In genomic region chr17:34626773-34627092, GRCm38 (mm10) we compare ENCODE assay signal across 8 mouse cellular contexts. TPM values are rescaled to one million over a fixed set of nuclear protein-coding genes. Genes with fewer than 3 reads are reported as not detected.
DNase-seq lines count a peak whose midpoint lies in the region; ATAC-seq and TF ChIP-seq lines count a peak whose summit lies in the region.

No protein-coding gene starts in this region.

- DNase-seq in cerebellum, postnatal 14 days: peak; percentile 52 to 63
- no peak for DNase-seq in cerebellum, adult 8-10 months
- no peak for DNase-seq in ES-E14 (ENCODE audit: low read depth, low spot score)
- peak; percentile 65 for DNase-seq in splenic B cell, adult 2 months (ENCODE audit: low read depth, low spot score)
- DNase-seq in frontal cortex, postnatal 36 days (ENCODE audit: low spot score in 2 of 2): no peak

- H3K27me3 ChIP-seq in intestine, embryonic 15.5 days (replicated peaks): peaks cover 20% of the 10 kb centered on the region
- H3K27me3 ChIP-seq in splenic B cell, adult 2 months (ENCODE audit: control insufficient read depth, insufficient read depth, low read length, poor library complexity, severe bottlenecking): no peaks in the 10 kb centered on the region; the same call in 1 of the 2 replicates

- WGBS in intestine, embryonic 15.5 days: under 1% methylated on average over 18 of the region's 18 CpGs
- under 1% methylated on average over 18 of the region's 18 CpGs for WGBS in macrophage (ENCODE audit: missing documents)

- peak overlapping the region; percentile 69 for H3K9ac ChIP-seq in ES-E14 (ENCODE audit: insufficient read depth, low read depth, low read length, poor library complexity, severe bottlenecking)
- peak overlapping the region; percentile 66 for H3K9ac ChIP-seq in intestine, embryonic 15.5 days

- H3K9me3 ChIP-seq in ES-E14 (ENCODE audit: control insufficient read depth, insufficient read depth, low read depth, low read length): no peaks in the 10 kb centered on the region
- H3K9me3 ChIP-seq in intestine, embryonic 15.5 days: no peaks in the 10 kb centered on the region

- in situ Hi-C loops in ES-E14 (cut with MboI; ENCODE audit: low sequenced_read_pairs in 2 of 2, unreplicated experiment in 2 of 2): no loop called here

- peaks cover 17% of the 10 kb centered on the region; the same call in 1 of the 2 replicates for H3K79me2 ChIP-seq in macrophage (ENCODE audit: inconsistent target)

- H3K27ac ChIP-seq in ES-E14 (ENCODE audit: insufficient read depth, low read depth, low read length, poor library complexity, severe bottlenecking) (peak overlapping the region; percentile 33), macrophage (peak overlapping the region; percentile 55)
- H3K27ac ChIP-seq in intestine, embryonic 15.5 days: peak overlapping the region; percentile 96

- H3K4me3 ChIP-seq in ES-E14 (ENCODE audit: insufficient read depth in 1 of 2, low read depth in 1 of 2, low read length in 2 of 2, poor library complexity in 1 of 2, severe bottlenecking in 1 of 2): peak overlapping the region; percentile 67 to 80
- H3K4me3 ChIP-seq in intestine, embryonic 15.5 days (replicated peaks): peak overlapping the region; percentile 69
- peak overlapping the region; percentile 80 for H3K4me3 ChIP-seq in macrophage (ENCODE audit: inconsistent target)

- peaks cover 6% of the 10 kb centered on the region; the same call in 1 of the 2 replicates for H3K36me3 ChIP-seq in ES-E14 (ENCODE audit: control insufficient read depth, insufficient read depth, low read length, poor library complexity, severe bottlenecking)
- H3K36me3 ChIP-seq in intestine, embryonic 15.5 days: peaks cover 18% of the 10 kb centered on the region; the same call in 1 of the 2 replicates
- H3K36me3 ChIP-seq in macrophage (ENCODE audit: inconsistent target): peaks cover 28% of the 10 kb centered on the region
- H3K36me3 ChIP-seq in splenic B cell, adult 2 months (ENCODE audit: control insufficient read depth, insufficient read depth, low read length, poor library complexity, severe bottlenecking): no peaks in the 10 kb centered on the region

- peak overlapping the region; percentile 92 for H3K4me2 ChIP-seq in intestine, embryonic 15.5 days (replicated peaks)

- ATAC-seq in erythroid progenitor cell, adult 5-6 weeks (replicated peaks; ENCODE audit: low FRiP score, poor library complexity, severe bottlenecking): peak; percentile 36
- peak; percentile 26; the same call in 1 of the 2 replicates for ATAC-seq in intestine, embryonic 15.5 days

- peaks cover 6 to 31% of the 10 kb centered on the region in 2 experiments; a peak in 3 of 4 replicates for H3K4me1 ChIP-seq in ES-E14 (ENCODE audit: control insufficient read depth in 2 of 2, insufficient read depth in 2 of 2, low read length in 2 of 2, poor library complexity in 1 of 2)
- H3K4me1 ChIP-seq in intestine, embryonic 15.5 days (replicated peaks): peaks cover 36% of the 10 kb centered on the region

TF ChIP-seq in ES-E14, 5 proteins besides CTCF, POLR2A, EP300 and RAD21:
- no peak for TF ChIP-seq CHD2 (IDR thresholded peaks at IDR 0.05; ENCODE audit: low read depth, low read length)
- no peak for TF ChIP-seq ZNF384 (IDR thresholded peaks at IDR 0.05; ENCODE audit: low read depth, low read length)
- no peak for TF ChIP-seq ZC3H11A (IDR thresholded peaks at IDR 0.05; ENCODE audit: borderline replicate concordance, low read depth, low read length)
- TF ChIP-seq HCFC1 (IDR thresholded peaks at IDR 0.05; ENCODE audit: borderline replicate concordance, insufficient read depth, low read length): no peak
- TF ChIP-seq MAFK (IDR thresholded peaks at IDR 0.05; ENCODE audit: insufficient read depth, low read depth, low read length): no peak
TF ChIP-seq in ES-E14: peak in this region for 0.

RNA-seq across cellular contexts. Expression of gene Ppt2, which starts 1.6 kb away (rescaled TPM):
- 13.6 and 26.4 TPM in 2 replicates for total RNA-seq in ES-E14 (2012; rRNA removed)
- total RNA-seq in erythroid progenitor cell, adult 5-6 weeks (2015; ENCODE audit: low replicate concordance): 6.7 and 13.0 TPM in 2 replicates
- total RNA-seq in erythroid progenitor cell, adult 5-6 weeks (2017; ENCODE audit: low replicate concordance): 3.2 and 4.0 TPM in 2 replicates
- polyA plus RNA-seq in intestine, embryonic 15.5 days (2015; fragmentation: Nextera tagmentation; extraction: Ambion mirVana): 27.8 and 29.6 TPM in 2 replicates
- 10 to 100 TPM; 12.1 to 40.8 (median 28.4) TPM for total RNA-seq in macrophage (2018; cell fraction: chromatin; rRNA removed)
- 10 to 100 TPM; 52.1 to 89.0 (median 72.4) TPM for total RNA-seq in macrophage (2018; cell fraction: cytosol; rRNA removed)
- 100 to 1,000 TPM in 1 of 26 experiments, 10 to 100 TPM in 25; 19.9 to 100 (median 65.0) TPM for total RNA-seq in macrophage (2018; cell fraction: nucleus; rRNA removed)
- 71.0 to 95.1 TPM (median 79.6 TPM) in 3 replicates for polyA plus RNA-seq in macrophage (2018)

RNA-seq across cellular contexts. Expression of gene Prrt1, which starts 2.6 kb away (rescaled TPM):
- total RNA-seq in ES-E14 (2012; rRNA removed): 0.13 and 0.16 TPM in 2 replicates
- total RNA-seq in erythroid progenitor cell, adult 5-6 weeks (2015; ENCODE audit: low replicate concordance): not detected in 2 replicates
- total RNA-seq in erythroid progenitor cell, adult 5-6 weeks (2017; ENCODE audit: low replicate concordance): not detected in 2 replicates
- 0.40 and 0.49 TPM in 2 replicates for polyA plus RNA-seq in intestine, embryonic 15.5 days (2015; fragmentation: Nextera tagmentation; extraction: Ambion mirVana)
- 1 to 10 TPM in 1 of 26 experiments, under 1 TPM in 5, not detected in 20; 0.33 to 1.1 (median 0.68) TPM for total RNA-seq in macrophage (2018; cell fraction: chromatin; rRNA removed)
- total RNA-seq in macrophage (2018; cell fraction: cytosol; rRNA removed): under 1 TPM in 15 of 26 experiments, not detected in 11; 0.07 to 0.22 (median 0.10) TPM
- total RNA-seq in macrophage (2018; cell fraction: nucleus; rRNA removed): 1 to 10 TPM in 4 of 26 experiments, under 1 TPM in 17, not detected in 5; 0.26 to 1.3 (median 0.58) TPM
- polyA plus RNA-seq in macrophage (2018): 0.16 to 0.25 TPM in 2 of 3 replicates, not detected in the other

RNA-seq across cellular contexts. Expression of gene Egfl8, which starts 11.0 kb away (rescaled TPM):
- total RNA-seq in ES-E14 (2012; rRNA removed): 1.0 and 2.0 TPM in 2 replicates
- total RNA-seq in erythroid progenitor cell, adult 5-6 weeks (2015; ENCODE audit: low replicate concordance): 3.2 TPM in 1 of 2 replicates, not detected in the other
- not detected in 2 replicates for total RNA-seq in erythroid progenitor cell, adult 5-6 weeks (2017; ENCODE audit: low replicate concordance)
- polyA plus RNA-seq in intestine, embryonic 15.5 days (2015; fragmentation: Nextera tagmentation; extraction: Ambion mirVana): 3.0 and 3.4 TPM in 2 replicates
- total RNA-seq in macrophage (2018; cell fraction: chromatin; rRNA removed): 10 to 100 TPM in 3 of 26 experiments, 1 to 10 TPM in 23; 1.1 to 13.9 (median 5.6) TPM
- under 1 TPM in 23 of 26 experiments, not detected in 3; 0.10 to 0.40 (median 0.20) TPM for total RNA-seq in macrophage (2018; cell fraction: cytosol; rRNA removed)
- total RNA-seq in macrophage (2018; cell fraction: nucleus; rRNA removed): 1 to 10 TPM in 23 of 26 experiments, under 1 TPM in 3; 0.72 to 6.3 (median 3.2) TPM
- 0.14 to 0.69 TPM (median 0.28 TPM) in 3 replicates for polyA plus RNA-seq in macrophage (2018)

RNA-seq across cellular contexts. Expression of gene Fkbpl, which starts 17.8 kb away (rescaled TPM):
- total RNA-seq in ES-E14 (2012; rRNA removed): 4.4 and 7.5 TPM in 2 replicates
- total RNA-seq in erythroid progenitor cell, adult 5-6 weeks (2015; ENCODE audit: low replicate concordance): 2.5 TPM in 1 of 2 replicates, not detected in the other
- 2.6 and 4.9 TPM in 2 replicates for total RNA-seq in erythroid progenitor cell, adult 5-6 weeks (2017; ENCODE audit: low replicate concordance)
- 12.1 and 13.7 TPM in 2 replicates for polyA plus RNA-seq in intestine, embryonic 15.5 days (2015; fragmentation: Nextera tagmentation; extraction: Ambion mirVana)
- total RNA-seq in macrophage (2018; cell fraction: chromatin; rRNA removed): 10 to 100 TPM in 4 of 26 experiments, 1 to 10 TPM in 22; 1.9 to 12.5 (median 7.0) TPM
- 10 to 100 TPM in 24 of 26 experiments, 1 to 10 TPM in 2; 7.7 to 22.0 (median 13.1) TPM for total RNA-seq in macrophage (2018; cell fraction: cytosol; rRNA removed)
- total RNA-seq in macrophage (2018; cell fraction: nucleus; rRNA removed): 10 to 100 TPM in 7 of 26 experiments, 1 to 10 TPM in 19; 2.2 to 13.1 (median 7.9) TPM
- polyA plus RNA-seq in macrophage (2018): 12.5 to 24.4 TPM (median 15.0 TPM) in 3 replicates

RNA-seq across cellular contexts. Expression of gene Atf6b, which starts 20.2 kb away (rescaled TPM):
- 55.7 and 86.7 TPM in 2 replicates for total RNA-seq in ES-E14 (2012; rRNA removed)
- total RNA-seq in erythroid progenitor cell, adult 5-6 weeks (2015; ENCODE audit: low replicate concordance): 5.4 and 8.3 TPM in 2 replicates
- total RNA-seq in erythroid progenitor cell, adult 5-6 weeks (2017; ENCODE audit: low replicate concordance): 2.6 and 5.0 TPM in 2 replicates
- 67.5 and 68.2 TPM in 2 replicates for polyA plus RNA-seq in intestine, embryonic 15.5 days (2015; fragmentation: Nextera tagmentation; extraction: Ambion mirVana)
- 10 to 100 TPM; 18.3 to 80.5 (median 48.3) TPM for total RNA-seq in macrophage (2018; cell fraction: chromatin; rRNA removed)
- 10 to 100 TPM; 37.7 to 82.4 (median 57.2) TPM for total RNA-seq in macrophage (2018; cell fraction: cytosol; rRNA removed)
- 10 to 100 TPM; 22.0 to 90.0 (median 57.6) TPM for total RNA-seq in macrophage (2018; cell fraction: nucleus; rRNA removed)
- polyA plus RNA-seq in macrophage (2018): 31.4 to 62.2 TPM (median 57.9 TPM) in 3 replicates

Comparison
In these comparisons a context has a peak if more than half of its experiments do, and no peak if none do; other contexts are left out.
1. DNase-seq: peak in cerebellum, postnatal 14 days (2 of 2) and splenic B cell, adult 2 months (single experiment); none in cerebellum, adult 8-10 months (single experiment), ES-E14 (single experiment) and frontal cortex, postnatal 36 days (0 of 2).
2. H3K27ac ChIP-seq: peak in every context shown above with its lines; median percentile 96 in intestine, embryonic 15.5 days; 55 in macrophage; 33 in ES-E14.
3. Peak in every context shown above with its lines, with median percentiles within 50 percentile points of each other: H3K4me3 ChIP-seq.